Mouse (Mus musculus): ENCODE measurements around the gene Minpp1.

GRCm38 (mm10) chr19:32476712-32477052, 8.9 kb upstream of the Minpp1 start:
- TF ChIP-seq CTCF (IDR thresholded peaks at IDR 0.05; ENCODE audit: control insufficient read depth, insufficient read depth, insufficient replicate concordance, low read depth, low read length) (no peak), POLR2A (IDR thresholded peaks at IDR 0.05; ENCODE audit: control insufficient read depth, low read depth, low read length) (no peak)
